Mouse (Mus musculus) myocyte (in vitro differentiated cells): ENCODE results near the gene Cep68. TPM values are rescaled to one million over a fixed set of nuclear protein-coding genes. Genes with fewer than 3 reads are reported as not detected.

Source experiments
- H3K27me3 ChIP-seq: one replicate; pipeline ENCODE4 v1.6.1; 2011; ENCODE audit not compliant: control insufficient read depth, insufficient read depth, insufficient read length
- H3K36me3 ChIP-seq: one replicate; pipeline ENCODE4 v1.6.1; 2011; ENCODE audit not compliant: control insufficient read depth, insufficient read depth
- H3K4me2 ChIP-seq: one replicate; pipeline ENCODE4 v1.6.1; 2011; ENCODE audit warnings: low read depth, control low read depth
- H3K4me3 ChIP-seq: one replicate; pipeline ENCODE4 v1.5.1; 2011; ENCODE audit warnings: mild to moderate bottlenecking, control low read depth, moderate library complexity
- H3K79me2 ChIP-seq: one replicate; pipeline ENCODE4 v1.6.1; 2011; ENCODE audit not compliant: control insufficient read depth, insufficient read depth
- H3ac ChIP-seq: one replicate; pipeline ENCODE4 v1.6.1; 2011; ENCODE audit not compliant: control insufficient read depth, insufficient read length
- CEBPB ChIP-seq: IDR thresholded peaks from 2 replicates; pipeline ENCODE4 v1.6.1; 2011; ENCODE audit warnings: mild to moderate bottlenecking, moderate library complexity; ENCODE audit not compliant: poor library complexity, insufficient read depth, severe bottlenecking
- E2F4 ChIP-seq: IDR thresholded peaks from one replicate; pipeline ENCODE4 v1.6.1; 2011; ENCODE audit warnings: mild to moderate bottlenecking, control low read depth, moderate library complexity; ENCODE audit not compliant: insufficient read depth
- MAX ChIP-seq: IDR thresholded peaks from one replicate; pipeline ENCODE4 v1.6.1; 2011; ENCODE audit warnings: low read depth, mild to moderate bottlenecking, control low read depth
- MYOD1 ChIP-seq, 3 experiments: IDR thresholded peaks; one replicate each; pipeline ENCODE4 v1.6.1; 2011; ENCODE audit warnings: control low read depth in 2 of 3, low read depth in 2 of 3, mild to moderate bottlenecking in 2 of 3, moderate library complexity in 1 of 3; ENCODE audit not compliant: insufficient read length in 2 of 3, control insufficient read depth in 1 of 3
- MYOG ChIP-seq, 3 experiments: IDR thresholded peaks; one replicate each; pipeline ENCODE4 v1.6.1; 2011; ENCODE audit warnings: control low read depth in 2 of 3, low read depth in 2 of 3, mild to moderate bottlenecking in 2 of 3; ENCODE audit not compliant: insufficient read length in 2 of 3, control insufficient read depth in 1 of 3, insufficient read depth in 1 of 3
- POLR2A ChIP-seq: IDR thresholded peaks from one replicate; pipeline ENCODE4 v1.6.1; 2011; ENCODE audit warnings: low read depth, mild to moderate bottlenecking, control low read depth, moderate library complexity; ENCODE audit not compliant: insufficient read length
- POLR2AphosphoS2 ChIP-seq: IDR thresholded peaks from one replicate; pipeline ENCODE4 v1.6.1; 2011; ENCODE audit warnings: low read depth, control low read depth; ENCODE audit not compliant: insufficient read length
- REST ChIP-seq: IDR thresholded peaks from one replicate; pipeline ENCODE4 v1.6.1; 2011; ENCODE audit warnings: mild to moderate bottlenecking, control low read depth, moderate library complexity; ENCODE audit not compliant: insufficient read depth, insufficient read length
- SRF ChIP-seq: IDR thresholded peaks from one replicate; pipeline ENCODE4 v1.6.1; 2011; ENCODE audit warnings: low read depth; ENCODE audit not compliant: control insufficient read depth, insufficient read length
- TCF12 ChIP-seq: IDR thresholded peaks from one replicate; pipeline ENCODE4 v1.6.1; 2011; ENCODE audit warnings: mild to moderate bottlenecking, control low read depth; ENCODE audit not compliant: poor library complexity, insufficient read depth, severe bottlenecking
- TCF3 ChIP-seq: IDR thresholded peaks from one replicate; pipeline ENCODE4 v1.6.1; 2011; ENCODE audit warnings: low read depth, control low read depth; ENCODE audit not compliant: insufficient read length
- USF1 ChIP-seq: IDR thresholded peaks from one replicate; pipeline ENCODE4 v1.6.1; 2011; ENCODE audit warnings: low read depth, mild to moderate bottlenecking, control low read depth, moderate library complexity
- polyA plus RNA-seq: library from polyadenylated mRNA; unstranded; fragments of >200 nt; fragmentation: generic; extraction: Trizol; gene quantifications from one replicate; pipeline ENCODE4 v1.2.1, GENCODE M21; 2012; ENCODE audit warnings: missing spikeins

Gene Cep68
- polyA plus RNA-seq, 1 experiment: 9.3 TPM

DNA sequence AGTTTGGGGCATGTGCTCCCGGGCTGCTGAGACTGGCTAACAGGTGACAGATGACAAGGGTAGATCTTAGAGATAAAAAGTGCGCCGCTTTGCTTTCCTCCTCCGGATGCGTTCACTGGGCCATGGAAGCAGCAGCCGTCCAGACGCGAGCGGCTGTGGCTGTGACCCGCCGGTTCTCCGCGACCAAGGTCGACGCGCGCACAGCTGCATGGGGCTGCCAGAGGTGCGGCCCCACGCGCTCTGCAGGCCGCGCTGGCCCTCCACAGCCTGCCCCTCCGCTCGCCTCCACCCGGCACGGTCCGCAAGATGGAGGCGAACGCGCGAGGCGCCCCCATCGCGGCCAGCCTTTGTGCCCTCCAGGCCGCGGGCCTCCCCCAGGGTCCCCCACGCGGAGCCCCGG, 389 bp downstream of the Cep68 start:
- TF ChIP-seq MYOG (IDR thresholded peaks at IDR 0.05; ENCODE audit: control insufficient read depth in 1 of 3, insufficient read depth in 1 of 3, insufficient read length in 2 of 3, low read depth in 2 of 3): peak in 2 of 3 experiments; percentile 40 to 58
- no peak for TF ChIP-seq MAX
- peak in 2 of 3 experiments; percentile 0 to 43 for TF ChIP-seq MYOD1 (IDR thresholded peaks at IDR 0.05; ENCODE audit: control insufficient read depth in 1 of 3, insufficient read length in 2 of 3, low read depth in 2 of 3)
- H3K79me2 ChIP-seq: peaks cover 38% of the 10 kb centered on the region
- H3K4me3 ChIP-seq: peak overlapping the region; percentile 47
- H3ac ChIP-seq: peak overlapping the region; percentile 74
- no peaks in the 10 kb centered on the region for H3K27me3 ChIP-seq
- H3K36me3 ChIP-seq: no peaks in the 10 kb centered on the region
- H3K4me2 ChIP-seq: peak overlapping the region; percentile 86

DNA sequence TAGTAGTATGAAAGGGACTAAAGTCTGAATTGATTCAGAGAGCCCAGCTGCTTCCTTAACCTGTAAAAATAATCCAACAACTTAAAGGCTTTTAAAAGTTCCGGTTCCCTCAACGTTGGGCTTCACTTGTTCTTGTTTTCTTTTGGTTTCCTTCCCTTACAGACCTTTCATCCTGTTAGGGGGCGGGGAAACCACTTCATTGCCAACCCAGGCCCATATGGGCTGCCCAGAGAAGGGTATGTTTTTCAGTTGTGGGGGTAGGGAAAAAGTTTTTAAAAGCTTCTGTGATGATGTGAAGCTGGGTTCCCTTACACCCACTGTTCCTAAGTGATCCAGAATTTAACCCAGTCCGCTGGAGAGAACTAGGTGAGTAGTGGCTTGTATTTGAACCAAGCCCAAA, 952 bp downstream of the Cep68 start:
- no peaks in the 10 kb centered on the region for H3K27me3 ChIP-seq
- H3K4me3 ChIP-seq: peak overlapping the region; percentile 47
- H3K4me2 ChIP-seq: peak overlapping the region; percentile 86
- H3K79me2 ChIP-seq: peaks cover 38% of the 10 kb centered on the region
- peak overlapping the region; percentile 74 for H3ac ChIP-seq
- no peaks in the 10 kb centered on the region for H3K36me3 ChIP-seq
- TF ChIP-seq MYOG (IDR thresholded peaks at IDR 0.05; ENCODE audit: control insufficient read depth in 1 of 3, insufficient read depth in 1 of 3, insufficient read length in 2 of 3, low read depth in 2 of 3): no peak
- TF ChIP-seq POLR2AphosphoS2: no peak
- TF ChIP-seq CEBPB: no peak
- no peak for TF ChIP-seq MYOD1 (IDR thresholded peaks at IDR 0.05; ENCODE audit: control insufficient read depth in 1 of 3, insufficient read length in 2 of 3, low read depth in 2 of 3)
- no peak for TF ChIP-seq USF1
- no peak for TF ChIP-seq POLR2A
- no peak for TF ChIP-seq TCF3
- no peak for TF ChIP-seq MAX
- TF ChIP-seq E2F4: no peak
- TF ChIP-seq SRF: no peak
- TF ChIP-seq TCF12: no peak
- no peak for TF ChIP-seq REST

DNA sequence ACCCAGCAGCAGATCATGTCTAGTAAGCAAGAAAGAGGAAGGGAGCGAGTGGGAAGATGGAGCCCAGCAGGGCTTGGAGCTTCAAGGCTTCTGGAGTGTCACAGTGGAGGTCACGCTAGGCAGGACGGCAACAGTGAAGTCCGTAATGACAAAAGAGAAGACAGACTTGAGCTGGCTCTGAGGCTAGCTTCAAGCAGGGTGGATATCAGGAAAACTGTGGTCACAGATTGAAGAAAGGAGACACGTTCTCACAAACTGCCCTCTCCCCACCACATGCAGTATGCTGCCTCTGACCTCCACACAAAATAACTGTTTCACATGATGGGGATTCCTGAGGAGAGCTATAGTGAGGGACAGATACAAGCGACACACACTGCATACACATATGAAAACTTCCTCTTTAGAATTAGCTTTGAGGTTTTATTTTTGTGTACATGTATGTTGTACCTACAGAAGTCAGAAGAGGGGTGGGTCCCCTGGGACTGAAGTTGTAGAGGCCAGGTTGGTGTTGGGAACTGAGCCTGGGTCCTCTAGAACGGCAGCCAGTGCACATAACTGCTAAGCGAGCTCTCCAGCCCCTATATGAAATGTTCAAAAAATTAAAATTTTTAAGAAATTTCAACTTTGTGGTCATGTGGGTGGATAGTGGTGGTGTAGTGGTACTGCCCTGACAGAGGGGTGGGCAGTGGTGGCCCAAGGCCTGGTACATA, 1.9 kb downstream of the Cep68 start:
- Histone ChIP-seq H3K4me2 (peak overlapping the region; percentile 40), H3K4me3 (no peak overlapping the region), H3ac (no peak overlapping the region), H3K36me3 (no peaks in the 10 kb centered on the region), H3K27me3 (no peaks in the 10 kb centered on the region), H3K79me2 (peaks cover 38% of the 10 kb centered on the region)
- TF ChIP-seq E2F4: no peak
- TF ChIP-seq MYOG (IDR thresholded peaks at IDR 0.05; ENCODE audit: control insufficient read depth in 1 of 3, insufficient read depth in 1 of 3, insufficient read length in 2 of 3, low read depth in 2 of 3): no peak
- TF ChIP-seq USF1: no peak
- no peak for TF ChIP-seq CEBPB
- no peak for TF ChIP-seq MAX
- TF ChIP-seq MYOD1 (IDR thresholded peaks at IDR 0.05; ENCODE audit: control insufficient read depth in 1 of 3, insufficient read length in 2 of 3, low read depth in 2 of 3): no peak
- no peak for TF ChIP-seq REST

DNA sequence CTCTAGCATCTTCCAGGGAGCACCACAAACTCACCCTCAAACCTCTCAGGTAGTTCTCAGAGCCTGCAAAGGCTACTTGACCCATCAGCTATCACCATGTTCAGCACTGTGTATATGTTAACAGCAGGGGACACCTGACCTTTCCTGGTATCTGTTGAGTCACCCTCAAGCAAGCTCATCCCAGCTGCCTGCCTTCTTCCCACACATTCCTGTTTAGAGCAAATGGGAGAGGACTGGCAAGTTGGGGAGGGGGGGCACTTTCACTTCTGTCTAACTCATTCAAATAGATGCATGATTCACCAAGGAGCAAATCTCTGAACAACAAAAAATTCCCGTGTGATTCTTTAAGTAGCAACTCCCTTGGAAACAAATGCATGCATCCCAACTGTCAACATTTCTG, 2.6 kb downstream of the Cep68 start:
- TF ChIP-seq MYOG (IDR thresholded peaks at IDR 0.05; ENCODE audit: control insufficient read depth in 1 of 3, insufficient read depth in 1 of 3, insufficient read length in 2 of 3, low read depth in 2 of 3) (peak in 1 of 3 experiments; percentile 59), REST (no peak), MYOD1 (IDR thresholded peaks at IDR 0.05; ENCODE audit: control insufficient read depth in 1 of 3, insufficient read length in 2 of 3, low read depth in 2 of 3) (peak in 2 of 3 experiments; percentile 23 to 77)
- peak overlapping the region; percentile 40 for H3K4me2 ChIP-seq
- no peak overlapping the region for H3K4me3 ChIP-seq
- H3ac ChIP-seq: no peak overlapping the region
- H3K27me3 ChIP-seq: no peaks in the 10 kb centered on the region
- H3K79me2 ChIP-seq: peaks cover 38% of the 10 kb centered on the region
- no peaks in the 10 kb centered on the region for H3K36me3 ChIP-seq

DNA sequence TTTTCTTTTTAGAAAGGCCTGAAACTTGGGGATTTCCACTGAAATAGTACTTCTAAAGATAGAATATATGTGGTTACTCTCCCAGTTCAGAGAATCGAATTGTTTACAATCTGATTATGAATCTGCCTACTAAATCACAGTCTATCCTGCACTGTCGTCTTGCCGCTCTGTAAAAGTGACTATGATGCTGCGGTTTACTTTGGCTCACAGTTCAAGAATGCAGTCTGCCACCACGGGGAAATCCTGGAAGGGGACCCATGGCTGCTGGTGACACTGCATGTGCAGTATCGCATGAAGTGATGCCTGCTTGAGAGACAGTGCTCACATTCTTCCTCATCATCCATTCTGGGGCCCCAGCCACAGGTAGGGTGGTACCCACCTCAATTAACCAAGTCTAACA, 3.9 kb downstream of the Cep68 start:
- TF ChIP-seq MYOD1 (IDR thresholded peaks at IDR 0.05; ENCODE audit: control insufficient read depth in 1 of 3, insufficient read length in 2 of 3, low read depth in 2 of 3) (no peak), POLR2AphosphoS2 (no peak), POLR2A (no peak)
- Histone ChIP-seq H3K27me3 (no peaks in the 10 kb centered on the region), H3K79me2 (peaks cover 38% of the 10 kb centered on the region), H3K4me2 (no peak overlapping the region), H3K36me3 (peaks cover 8% of the 10 kb centered on the region), H3K4me3 (no peak overlapping the region), H3ac (no peak overlapping the region)
